Mouse (Mus musculus) olfactory bulb, adult 2 months (tissue): ENCODE data around the gene AC124108.1. TPM values are rescaled to one million over a fixed set of nuclear protein-coding genes. Genes with fewer than 3 reads are reported as not detected.

Experiments used
- H3K27ac ChIP-seq: fragments of 200-500 bp; 2 replicates; pipeline ENCODE4 v1.5.1; 2012; ENCODE audit warnings: low read depth, low read length; ENCODE audit not compliant: insufficient read depth
- H3K4me1 ChIP-seq: fragments of 200-500 bp; 2 replicates; pipeline ENCODE4 v1.6.1; 2012; ENCODE audit warnings: low read length; ENCODE audit not compliant: control insufficient read depth, insufficient read depth
- H3K4me3 ChIP-seq: fragments of 200-500 bp; 2 replicates; pipeline ENCODE4 v1.5.1; 2012; ENCODE audit warnings: mild to moderate bottlenecking, low read depth, low read length, moderate library complexity; ENCODE audit not compliant: insufficient read depth
- CTCF ChIP-seq: fragments of 200-500 bp; IDR thresholded peaks from 2 replicates; pipeline ENCODE4 v1.5.1; 2012; ENCODE audit warnings: low read depth, mild to moderate bottlenecking, low read length, moderate library complexity; ENCODE audit not compliant: insufficient read depth
- POLR2A ChIP-seq: fragments of 200-500 bp; IDR thresholded peaks from 2 replicates; pipeline ENCODE4 v1.6.1; 2012; ENCODE audit warnings: mild to moderate bottlenecking, low read depth, low read length, moderate library complexity; ENCODE audit not compliant: insufficient read depth
- WGBS: fragments of 180-500 bp; shearing (Covaris S2); methylation state at CpG from one replicate; pipeline ENCODE4 v1.1.7; 2018; 5-methylcytosine and 5-hydroxymethylcytosine counted together
- polyA plus RNA-seq: library from polyadenylated mRNA; stranded (reverse); fragments of >200 nt; gene quantifications from 2 replicates; pipeline ENCODE4 v1.2.4, GENCODE M21; 2012; ENCODE audit warnings: low replicate concordance; ENCODE audit not compliant: missing spikeins, insufficient read depth, insufficient read length

AC124108.1 gene
- polyA plus RNA-seq, 1 experiment, result not detected

DNA sequence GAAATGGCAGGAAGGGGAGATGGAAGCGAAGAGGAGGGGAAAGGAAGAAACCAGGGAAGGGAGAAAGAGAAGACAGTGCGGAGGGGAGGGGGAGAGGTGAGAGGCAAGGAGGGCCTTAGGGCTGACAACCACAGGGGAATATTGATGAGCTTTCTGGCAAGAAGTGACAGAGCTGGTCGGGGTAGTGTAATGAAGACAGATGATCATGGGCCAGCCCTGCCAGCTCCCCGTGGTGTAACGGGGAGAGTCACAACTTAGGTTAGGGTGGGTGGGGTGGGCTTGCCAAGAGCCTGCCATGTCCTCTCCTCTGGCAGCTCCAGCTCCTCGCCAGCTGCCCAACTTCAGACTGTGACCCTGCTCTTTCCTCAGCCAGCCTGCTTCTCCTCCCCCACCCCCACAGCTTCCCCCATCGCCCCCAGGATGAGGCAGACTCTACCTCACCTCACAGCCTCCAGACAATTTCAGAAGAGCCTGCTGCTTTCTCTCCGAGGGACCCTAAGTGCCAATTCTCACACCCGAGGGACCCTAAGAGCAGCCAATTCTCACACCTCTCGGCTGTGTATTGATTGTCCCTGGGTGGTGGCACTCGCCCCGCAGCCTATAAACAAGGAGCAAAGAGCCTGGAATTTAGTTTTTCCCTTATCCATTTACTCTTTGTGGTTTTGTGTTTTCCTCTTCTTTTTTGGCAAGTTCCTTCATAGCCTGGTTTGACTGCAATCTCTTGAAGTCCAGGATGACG, 26.3 kb upstream of the AC124108.1 start:
- Histone ChIP-seq H3K27ac (no peak overlapping the region), H3K4me3 (no peak overlapping the region), H3K4me1 (peaks cover 2% of the 10 kb centered on the region; the same call in 1 of the 2 replicates)
- WGBS, result 52% methylated on average over 13 of the region's 13 CpGs
- TF ChIP-seq CTCF, result no peak
- TF ChIP-seq POLR2A, result no peak

DNA sequence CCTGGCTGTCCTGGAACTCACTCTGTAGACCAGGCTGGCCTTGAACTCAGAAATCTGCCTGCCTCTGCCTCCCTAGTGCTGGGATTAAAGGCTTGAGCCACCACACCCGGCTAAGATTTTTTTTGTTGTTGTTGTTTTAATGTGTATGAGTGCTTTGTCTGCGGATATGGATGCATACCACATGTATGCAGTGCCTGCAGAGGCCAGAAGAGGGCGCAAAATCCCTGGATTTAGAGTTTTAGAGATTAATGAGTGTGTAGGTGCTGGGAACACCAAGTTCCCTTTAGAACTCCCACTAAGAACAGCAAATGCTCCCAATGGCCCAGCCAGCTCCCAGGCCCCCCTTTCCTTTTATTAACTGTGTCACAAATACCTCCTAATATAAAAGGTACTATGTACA, 25.4 kb upstream of the AC124108.1 start:
- no peak for TF ChIP-seq POLR2A
- no peak for TF ChIP-seq CTCF
- Histone ChIP-seq H3K4me3 (no peak overlapping the region), H3K27ac (no peak overlapping the region), H3K4me1 (peaks cover 2% of the 10 kb centered on the region; the same call in 1 of the 2 replicates)
- WGBS, result 64% methylated on average over 3 of the region's 3 CpGs

DNA sequence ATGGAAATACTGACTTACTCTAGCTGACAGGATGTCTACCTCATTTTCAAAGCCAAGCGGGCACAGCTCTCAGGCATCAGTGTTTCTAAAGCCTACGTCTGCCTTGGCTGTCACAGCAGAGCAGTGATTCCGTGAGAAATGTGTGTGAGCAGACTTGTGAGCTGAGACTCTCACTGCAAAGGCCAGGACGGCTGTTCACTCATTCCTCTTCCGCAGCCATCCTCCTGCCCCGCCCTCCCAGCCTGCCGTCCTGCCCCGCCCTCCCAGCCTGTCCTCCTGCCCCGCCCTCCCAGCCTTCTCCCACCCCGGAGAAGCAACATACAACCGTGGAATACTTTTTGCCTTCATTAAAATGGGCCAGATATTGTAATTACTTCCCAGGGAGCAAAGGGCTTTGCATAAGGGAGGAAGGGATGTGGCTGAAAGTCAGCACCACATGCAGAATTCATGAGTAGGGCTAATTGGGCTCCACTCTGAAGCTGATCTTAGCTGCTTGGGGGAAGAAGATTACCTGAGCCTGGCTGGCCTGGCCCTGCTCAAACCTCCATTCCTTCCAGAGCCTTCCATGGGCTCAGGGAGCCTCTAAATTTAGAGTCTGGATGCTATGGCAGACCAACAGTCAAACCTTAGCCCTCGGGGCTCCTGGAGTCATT, 23.0 kb upstream of the AC124108.1 start:
- Histone ChIP-seq H3K4me3 (no peak overlapping the region), H3K27ac (no peak overlapping the region), H3K4me1 (peaks cover 2% of the 10 kb centered on the region; the same call in 1 of the 2 replicates)
- WGBS, result 12% methylated on average over 12 of the region's 12 CpGs
- TF ChIP-seq CTCF, result no peak
- TF ChIP-seq POLR2A, result no peak

DNA sequence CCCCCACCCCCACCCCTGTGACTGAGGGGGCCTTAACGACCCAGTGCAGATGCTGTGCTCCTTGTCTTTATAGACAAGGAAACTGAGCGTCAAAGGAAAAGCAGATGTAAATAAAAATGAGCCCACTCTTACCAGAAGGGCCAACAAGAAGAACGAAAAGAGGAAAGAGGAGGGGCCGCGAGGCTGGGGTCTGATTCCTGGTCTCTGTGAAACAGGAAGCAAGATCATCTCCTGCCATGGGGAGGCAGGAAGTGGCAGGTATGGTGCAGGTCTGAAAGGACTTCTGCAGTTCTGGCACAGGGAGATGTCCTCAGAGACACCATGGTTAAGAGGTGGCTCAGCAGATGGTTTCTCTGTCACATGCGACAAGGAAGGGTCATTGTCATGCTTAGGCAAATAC, 20.6 kb upstream of the AC124108.1 start:
- Histone ChIP-seq H3K27ac (no peak overlapping the region), H3K4me1 (peaks cover 2% of the 10 kb centered on the region; the same call in 1 of the 2 replicates), H3K4me3 (no peak overlapping the region)
- TF ChIP-seq CTCF (no peak), POLR2A (no peak)
- WGBS, result 71% methylated on average over 6 of the region's 6 CpGs

DNA sequence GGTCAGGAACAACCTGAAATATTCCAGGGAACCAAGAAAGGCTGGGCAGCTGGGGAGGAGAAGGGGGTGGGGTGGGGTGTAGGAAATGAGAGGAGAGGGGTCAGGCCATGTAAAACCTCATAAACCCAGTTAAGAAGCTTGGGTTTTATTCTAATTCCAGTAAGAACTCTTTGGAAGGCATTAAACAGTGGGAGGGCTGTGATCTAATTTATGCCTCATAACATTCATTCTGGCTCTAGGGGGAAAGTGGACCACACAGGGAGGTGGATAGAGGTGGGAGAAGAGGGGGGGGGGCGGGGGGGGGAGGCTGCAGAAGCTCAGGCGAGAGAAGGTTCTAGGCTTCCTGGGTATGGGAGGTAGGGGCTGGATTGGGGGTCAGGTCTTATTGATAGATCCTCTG, 19.6 kb upstream of the AC124108.1 start:
- 20% methylated on average over 1 of the region's 2 CpGs for WGBS
- peaks cover 2% of the 10 kb centered on the region; the same call in 1 of the 2 replicates for H3K4me1 ChIP-seq
- H3K27ac ChIP-seq, result no peak overlapping the region
- TF ChIP-seq CTCF, result no peak
- no peak for TF ChIP-seq POLR2A
- no peak overlapping the region for H3K4me3 ChIP-seq

DNA sequence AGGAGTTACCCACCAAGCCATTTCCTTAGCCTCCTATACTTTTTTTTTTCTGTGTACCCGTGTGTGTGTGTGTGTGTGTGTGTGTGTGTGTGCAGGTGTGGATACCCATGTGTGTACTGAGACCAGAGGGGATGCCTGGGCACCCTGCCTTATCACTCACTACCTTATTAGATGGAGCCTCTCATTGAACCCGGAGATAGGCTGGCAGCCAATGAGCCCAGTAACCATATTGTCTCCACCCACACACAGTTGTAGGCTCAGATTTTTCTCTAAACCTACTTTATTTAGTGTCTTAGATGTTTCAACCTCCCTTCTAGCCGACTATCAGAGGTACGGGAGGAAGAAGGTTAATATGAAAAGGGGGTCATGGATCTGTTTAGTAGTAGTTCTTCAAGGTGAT, 5.0 kb upstream of the AC124108.1 start:
- no peak overlapping the region for H3K27ac ChIP-seq
- no peaks in the 10 kb centered on the region for H3K4me1 ChIP-seq
- no peak overlapping the region for H3K4me3 ChIP-seq
- TF ChIP-seq POLR2A, result no peak
- no peak for TF ChIP-seq CTCF
- WGBS, result 54% methylated on average over 4 of the region's 4 CpGs

DNA sequence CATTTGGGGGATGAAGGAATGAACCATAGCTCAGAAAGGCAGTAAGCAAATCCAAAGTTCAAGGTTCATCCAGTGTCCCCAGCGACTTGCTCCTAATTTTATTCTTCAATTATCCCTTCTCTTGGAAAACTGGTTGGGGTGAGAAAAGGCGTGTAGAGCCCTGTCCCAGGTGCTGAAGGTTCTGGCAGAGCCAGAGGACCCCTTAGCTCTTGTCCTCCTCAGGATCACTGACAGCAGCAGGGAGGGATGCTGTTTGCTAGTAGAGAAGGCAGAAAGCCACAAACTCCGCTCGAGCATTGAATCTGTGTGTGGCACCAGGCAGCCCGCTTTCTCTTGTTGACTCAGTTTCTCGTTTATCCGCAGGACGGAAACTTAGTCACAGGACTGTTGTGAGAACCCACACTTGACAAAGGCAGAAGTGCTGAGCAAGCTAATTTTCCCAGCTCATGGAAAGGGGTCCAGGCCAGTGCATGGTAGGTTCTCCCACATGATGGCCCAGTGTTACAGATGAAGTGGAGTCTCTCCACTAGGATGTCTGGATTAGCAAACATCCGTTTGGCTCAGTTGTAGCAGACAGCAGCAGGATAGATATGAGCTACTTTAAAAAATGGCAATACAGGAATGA, 2.7 kb upstream of the AC124108.1 start:
- no peak overlapping the region for H3K27ac ChIP-seq
- 85% methylated on average over 9 of the region's 9 CpGs for WGBS
- H3K4me3 ChIP-seq, result no peak overlapping the region
- TF ChIP-seq CTCF (no peak), POLR2A (no peak)
- peaks cover 11% of the 10 kb centered on the region for H3K4me1 ChIP-seq

DNA sequence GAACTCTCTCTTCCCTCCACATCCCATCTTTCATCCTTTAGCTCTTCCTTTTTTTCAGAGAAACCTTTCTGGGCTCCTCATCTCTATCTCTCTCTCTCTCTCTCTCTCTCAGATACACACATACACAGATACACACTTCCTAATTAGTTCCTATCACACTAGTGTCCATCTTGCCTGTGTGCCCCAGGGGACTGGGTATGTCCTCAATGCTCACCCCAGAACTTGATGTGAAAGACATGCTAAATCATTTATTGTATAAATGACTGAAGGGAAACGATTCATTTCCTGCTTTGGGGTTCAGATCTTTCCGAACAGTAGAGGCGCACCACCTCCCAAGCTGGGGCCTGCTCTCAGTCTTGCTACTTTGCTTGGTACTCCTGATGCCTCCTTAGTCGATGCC, 2.0 kb upstream of the AC124108.1 start:
- no peak overlapping the region for H3K27ac ChIP-seq
- TF ChIP-seq CTCF (no peak), POLR2A (no peak)
- H3K4me3 ChIP-seq, result no peak overlapping the region
- WGBS, result 56% methylated on average over 4 of the region's 4 CpGs
- H3K4me1 ChIP-seq, result peaks cover 14% of the 10 kb centered on the region

DNA sequence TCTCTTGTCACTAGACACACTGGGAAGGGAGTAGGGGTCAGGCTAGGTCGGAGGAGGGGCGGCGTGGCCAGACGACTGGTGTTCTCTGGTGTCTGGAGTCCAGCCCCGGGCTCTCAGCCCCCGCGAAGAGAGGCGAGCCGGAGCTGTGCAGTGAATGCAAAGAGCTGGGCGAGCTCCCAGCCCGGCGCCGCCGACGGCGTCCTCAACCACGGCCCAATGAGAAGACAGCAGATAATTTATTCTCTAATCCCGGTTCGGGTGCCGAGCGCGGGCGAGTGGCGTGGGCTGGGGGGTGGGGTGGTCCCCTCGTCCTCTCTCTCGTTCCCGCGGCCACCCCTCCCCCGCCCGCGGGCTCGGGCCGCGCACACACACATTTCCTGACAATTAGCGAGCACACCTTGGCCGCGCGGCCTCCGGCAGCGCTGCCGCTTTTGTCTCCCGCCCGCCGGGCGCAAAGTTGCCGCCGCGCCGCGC, 1.2 kb upstream of the AC124108.1 start:
- Histone ChIP-seq H3K4me1 (peaks cover 18% of the 10 kb centered on the region), H3K27ac (no peak overlapping the region), H3K4me3 (peak overlapping the region; percentile 72)
- no peak for TF ChIP-seq CTCF
- TF ChIP-seq POLR2A, result no peak
- WGBS, result 1% methylated on average over 50 of the region's 50 CpGs
